ENCODE assay signal across 11 mouse cellular contexts in the genomic region with DNA sequence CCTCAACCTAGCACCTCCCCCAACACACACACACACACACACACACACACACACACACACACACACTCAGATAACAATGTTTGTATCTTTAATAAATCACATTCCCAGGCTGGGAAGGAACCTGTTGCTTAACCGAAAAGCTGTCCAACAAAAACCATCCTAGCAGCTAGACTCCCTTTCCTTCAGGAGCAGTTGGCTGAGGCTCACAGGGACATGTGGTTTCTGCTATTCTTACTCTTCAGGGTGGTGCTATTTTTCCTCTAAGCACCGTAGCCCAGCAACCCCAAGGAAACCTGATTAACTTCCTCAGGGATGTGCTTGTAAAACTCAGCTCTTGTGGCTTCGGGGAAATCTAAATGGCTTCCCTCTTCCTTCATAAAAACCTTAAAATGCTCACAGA. TPM values are rescaled to one million over a fixed set of nuclear protein-coding genes. Genes with fewer than 3 reads are reported as not detected.
DNase-seq lines count a peak whose midpoint lies in the region; TF ChIP-seq lines count a peak whose summit lies in the region.
"Had no signal": no experiment of that assay in that cellular context is flagged by ENCODE, and none has a peak within 500 bp of the region (broad histone marks: within the 10 kb centered on the region; RNA-seq: fewer than 3 reads in every experiment).

No protein-coding gene starts in this region.

- WGBS in thymus, adult 2 months, result 39% methylated on average over 3 of the region's 3 CpGs

- peak overlapping the region; percentile 35 for H3ac ChIP-seq in C2C12 (ENCODE audit: control insufficient read depth, insufficient read length, low read depth)

- peak; percentile 23 for DNase-seq in gastrocnemius, adult 18-20 months (ENCODE audit: low spot score)
- no peak for DNase-seq in gastrocnemius, postnatal 14 days
- peak; percentile 73 for DNase-seq in heart, adult 8-10 months (ENCODE audit: low spot score)
- peak; percentile 27 to 63 for DNase-seq in left cerebral cortex, adult 9 months (ENCODE audit: low spot score in 2 of 2)
- DNase-seq in thymus, postnatal 25 days, result no peak
- no peak for DNase-seq in thymus, postnatal 14 days
- DNase-seq in thymus, adult 2 months, result no peak
- DNase-seq: kidney, postnatal 36 days had no signal

- intact Hi-C loops in gastrocnemius, postnatal 14 days (cut with DNase I; ENCODE audit: low total_unique reads), result no loop called here

- TF ChIP-seq CTCF in C2C12 (IDR thresholded peaks at IDR 0.05; ENCODE audit: control insufficient read depth, insufficient read depth, insufficient read length), result no peak
- no peak for TF ChIP-seq CTCF in thymus, adult 2 months (IDR thresholded peaks at IDR 0.05; ENCODE audit: borderline replicate concordance, control insufficient read depth, extremely low read depth, insufficient read depth, low read length, poor library complexity)

- peaks cover 14% of the 10 kb centered on the region for H3K79me3 ChIP-seq in C2C12 (ENCODE audit: low read depth)

- no peaks in the 10 kb centered on the region for H3K27me3 ChIP-seq in C2C12 (ENCODE audit: control insufficient read depth, insufficient read depth, insufficient read length)
- no peaks in the 10 kb centered on the region for H3K27me3 ChIP-seq in thymus, adult 2 months (ENCODE audit: control insufficient read depth, insufficient read depth, low read length)
- H3K27me3 ChIP-seq: CH12.LX had no signal

- no peaks in the 10 kb centered on the region for H3K4me1 ChIP-seq in thymus, adult 2 months (replicated peaks; ENCODE audit: control insufficient read depth, insufficient read depth, low read length)

- no peaks in the 10 kb centered on the region for H3K36me3 ChIP-seq in C2C12 (ENCODE audit: control insufficient read depth, insufficient read depth)
- H3K36me3 ChIP-seq in thymus, adult 2 months (ENCODE audit: control insufficient read depth, insufficient read depth, low read length), result no peaks in the 10 kb centered on the region

- no peak overlapping the region for H3K27ac ChIP-seq in thymus, adult 2 months (ENCODE audit: control insufficient read depth, insufficient read depth, low read length)

- no peak for TF ChIP-seq POLR2A in thymus, adult 2 months (IDR thresholded peaks at IDR 0.05; ENCODE audit: control insufficient read depth, extremely low read depth, insufficient read depth, low read length, poor library complexity)

- peaks cover 47% of the 10 kb centered on the region for H3K79me2 ChIP-seq in C2C12 (ENCODE audit: control insufficient read depth, insufficient read depth)

- no peak overlapping the region for H3K4me3 ChIP-seq in C2C12 (ENCODE audit: insufficient read depth, poor library complexity, severe bottlenecking)
- no peak overlapping the region for H3K4me3 ChIP-seq in thymus, adult 2 months (ENCODE audit: control insufficient read depth, insufficient read depth, low read length)
- H3K4me3 ChIP-seq: erythroblast, embryonic 14.5 days had no signal

TF ChIP-seq in C2C12, 6 proteins besides CTCF, POLR2A, EP300 and RAD21:
- TF ChIP-seq MAX (IDR thresholded peaks at IDR 0.05), result no peak

RNA-seq across cellular contexts. Expression of a gene that starts 57.9 kb away (rescaled TPM):
- 1 to 10 TPM; 2.1 to 2.7 TPM for total RNA-seq in gastrocnemius, adult 18-20 months (2021)
- 1 to 10 TPM; 6.4 to 6.7 TPM for total RNA-seq in gastrocnemius, postnatal 14 days (2021)
- 3.8 TPM for polyA plus RNA-seq in C2C12 (2012; fragmentation: generic; extraction: Trizol)
- total RNA-seq in heart, adult 8-10 months (2022), result 10 to 100 TPM; 11.3 to 16.5 (median 15.2) TPM
- polyA plus RNA-seq in thymus, adult 2 months (2012; rRNA removed), result 1.8 and 2.1 TPM in 2 replicates
- total RNA-seq: CH12.LX had no signal

Comparison
In these comparisons a context has a peak if more than half of its experiments do, and no peak if none do; other contexts are left out.
1. DNase-seq: peak in gastrocnemius, adult 18-20 months (single experiment), heart, adult 8-10 months (single experiment) and left cerebral cortex, adult 9 months (2 of 2); none in gastrocnemius, postnatal 14 days (single experiment), thymus, postnatal 25 days (single experiment), thymus, postnatal 14 days (single experiment) and thymus, adult 2 months (single experiment).